Mouse (Mus musculus): ENCODE measurements around the gene Slc2a1.

Gene Slc2a1

GRCm38 (mm10) chr4:119098216-119099210 lies 10.0 kb upstream of the Slc2a1 start:
- DNase-seq (ENCODE audit: low spot score): no peak

GRCm38 (mm10) chr4:119101392-119101791 lies 7.1 kb upstream of the Slc2a1 start:
- DNase-seq (ENCODE audit: low spot score): no peak

GRCm38 (mm10) chr4:119102350-119103126 lies 6.0 kb upstream of the Slc2a1 start:
- no peak for DNase-seq (ENCODE audit: low spot score)

DNA sequence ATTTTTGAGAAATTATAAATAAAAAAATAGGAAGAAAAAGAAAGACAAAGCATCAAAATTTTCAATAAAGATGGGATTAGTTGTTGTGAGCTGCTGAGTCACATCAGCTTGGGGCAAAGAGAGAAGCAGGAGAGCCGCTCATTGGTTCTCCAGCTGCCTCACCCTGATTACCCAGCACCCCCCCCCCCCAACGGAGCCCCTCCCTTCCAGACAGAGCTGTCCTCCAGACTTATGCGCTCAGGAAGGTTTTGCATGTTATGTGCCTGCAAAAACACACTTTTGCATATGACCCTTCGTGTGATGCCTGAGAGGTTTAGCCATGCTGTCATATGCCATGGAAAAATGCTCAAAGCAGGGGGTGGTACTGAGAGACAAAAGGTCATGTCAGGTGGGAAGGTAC lies 3.7 kb upstream of the Slc2a1 start:
- DNase-seq (ENCODE audit: low spot score): no peak

- peak; percentile 69 for DNase-seq (ENCODE audit: low spot score)
Observed at GRCm38 (mm10) chr4:119105704-119106103, 2.8 kb upstream of the Slc2a1 start.

DNA sequence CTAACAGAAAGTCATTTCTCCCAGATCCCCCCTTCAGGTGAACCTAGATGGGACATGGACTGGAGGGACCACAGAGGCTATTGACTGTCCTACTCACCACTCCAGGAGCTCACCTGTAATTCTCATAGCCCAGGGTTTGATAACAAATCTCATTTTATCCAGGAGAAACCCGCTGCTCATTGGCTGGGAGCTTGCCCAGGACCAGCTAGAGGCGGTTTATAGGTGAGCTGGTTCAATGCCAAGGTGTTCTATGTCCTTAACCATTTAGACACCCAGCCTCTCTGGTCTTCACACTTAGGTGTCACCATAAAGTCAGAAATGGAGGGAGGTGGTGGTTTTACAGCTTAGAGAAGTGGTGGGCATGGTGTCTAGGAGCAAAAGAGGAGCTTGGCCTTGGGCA lies 644 bp upstream of the Slc2a1 start:
- no peak for DNase-seq (ENCODE audit: low spot score)

- no peak for DNase-seq (ENCODE audit: low spot score)
Observed at GRCm38 (mm10) chr4:119109640-119110039, 1.1 kb downstream of the Slc2a1 start.

GRCm38 (mm10) chr4:119110512-119110911 lies 2.0 kb downstream of the Slc2a1 start:
- DNase-seq (ENCODE audit: low spot score): no peak

- DNase-seq (ENCODE audit: low spot score): no peak
Observed at GRCm38 (mm10) chr4:119111410-119111809, 2.9 kb downstream of the Slc2a1 start.

GRCm38 (mm10) chr4:119112256-119112885 lies 3.9 kb downstream of the Slc2a1 start:
- no peak for DNase-seq (ENCODE audit: low spot score)

GRCm38 (mm10) chr4:119115611-119116070 lies 7.1 kb downstream of the Slc2a1 start:
- no peak for DNase-seq (ENCODE audit: low spot score)

- DNase-seq (ENCODE audit: low spot score): no peak
Observed at GRCm38 (mm10) chr4:119116336-119116735, 7.8 kb downstream of the Slc2a1 start.

DNA sequence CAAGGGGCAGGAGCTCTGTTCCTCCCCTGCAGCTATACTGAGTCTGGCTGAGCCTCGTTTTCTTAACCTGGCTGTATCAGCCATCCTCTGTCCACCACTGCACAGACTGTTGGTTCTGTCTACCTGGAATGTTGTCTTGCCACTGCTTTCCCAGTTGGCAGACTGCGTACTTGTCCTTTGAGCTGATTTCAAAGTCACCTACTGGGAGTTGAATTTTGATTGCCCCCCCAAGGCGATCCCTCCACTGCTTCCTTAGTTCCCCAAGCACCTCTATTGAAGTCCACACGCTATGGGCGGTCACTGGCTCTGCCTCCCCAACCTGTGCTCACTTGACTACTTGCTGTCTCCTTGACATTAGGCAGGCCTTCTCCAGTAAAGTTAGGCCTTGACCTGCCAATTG lies 9.1 kb downstream of the Slc2a1 start:
- DNase-seq (ENCODE audit: low spot score): no peak

- no peak for DNase-seq (ENCODE audit: low spot score)
Observed at GRCm38 (mm10) chr4:119118659-119119077, 10.2 kb downstream of the Slc2a1 start.

- DNase-seq (ENCODE audit: low spot score): no peak
Observed at GRCm38 (mm10) chr4:119119354-119119753, 10.8 kb downstream of the Slc2a1 start.

GRCm38 (mm10) chr4:119120095-119120494 lies 11.6 kb downstream of the Slc2a1 start:
- DNase-seq (ENCODE audit: low spot score): no peak

DNA sequence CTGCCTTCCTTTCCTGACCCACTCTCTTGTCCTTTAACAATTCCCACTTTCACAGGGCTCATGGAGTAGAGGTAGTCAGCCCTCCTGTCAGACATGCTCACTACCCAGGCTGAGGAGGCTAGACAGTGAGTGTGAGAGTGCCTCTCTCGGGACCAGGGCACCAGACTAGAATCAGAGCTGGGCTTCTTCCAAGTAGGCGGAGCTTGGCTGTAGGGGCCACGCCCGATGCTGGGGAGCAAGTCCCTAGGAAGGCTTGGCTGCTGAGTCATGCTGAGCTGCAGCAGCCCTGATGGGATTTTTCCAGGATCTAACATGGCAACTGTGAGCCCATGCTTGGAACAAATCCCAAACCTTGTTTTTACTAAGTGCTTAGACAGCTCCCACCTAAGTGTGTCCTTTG lies 12.7 kb downstream of the Slc2a1 start:
- DNase-seq (ENCODE audit: low spot score): peak; percentile 70

DNA sequence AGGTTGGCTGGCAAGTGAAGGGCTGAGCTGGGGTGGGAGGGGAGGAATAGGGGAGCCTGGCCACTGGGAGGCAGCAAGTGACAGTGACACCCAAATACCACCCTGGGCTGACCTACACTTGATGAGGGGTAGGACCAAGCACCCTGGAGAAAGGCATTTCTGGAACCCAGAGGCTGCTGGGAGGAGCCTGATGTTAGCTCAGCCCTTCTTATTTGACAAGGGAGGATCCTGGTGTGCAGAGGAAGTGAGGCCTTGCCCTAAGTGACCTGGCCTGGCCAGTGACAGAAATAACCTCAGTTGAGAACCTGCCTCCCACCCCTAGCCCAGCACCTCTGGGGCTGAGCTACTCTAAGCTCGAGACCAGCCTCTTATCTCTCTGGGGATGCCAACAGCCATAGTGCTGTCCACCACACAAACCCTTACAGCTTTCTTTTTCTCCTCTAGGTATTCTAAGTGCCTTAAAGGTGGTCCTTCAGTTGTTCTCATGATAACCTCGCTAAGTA lies 16.3 kb downstream of the Slc2a1 start:
- no peak for DNase-seq (ENCODE audit: low spot score)

DNA sequence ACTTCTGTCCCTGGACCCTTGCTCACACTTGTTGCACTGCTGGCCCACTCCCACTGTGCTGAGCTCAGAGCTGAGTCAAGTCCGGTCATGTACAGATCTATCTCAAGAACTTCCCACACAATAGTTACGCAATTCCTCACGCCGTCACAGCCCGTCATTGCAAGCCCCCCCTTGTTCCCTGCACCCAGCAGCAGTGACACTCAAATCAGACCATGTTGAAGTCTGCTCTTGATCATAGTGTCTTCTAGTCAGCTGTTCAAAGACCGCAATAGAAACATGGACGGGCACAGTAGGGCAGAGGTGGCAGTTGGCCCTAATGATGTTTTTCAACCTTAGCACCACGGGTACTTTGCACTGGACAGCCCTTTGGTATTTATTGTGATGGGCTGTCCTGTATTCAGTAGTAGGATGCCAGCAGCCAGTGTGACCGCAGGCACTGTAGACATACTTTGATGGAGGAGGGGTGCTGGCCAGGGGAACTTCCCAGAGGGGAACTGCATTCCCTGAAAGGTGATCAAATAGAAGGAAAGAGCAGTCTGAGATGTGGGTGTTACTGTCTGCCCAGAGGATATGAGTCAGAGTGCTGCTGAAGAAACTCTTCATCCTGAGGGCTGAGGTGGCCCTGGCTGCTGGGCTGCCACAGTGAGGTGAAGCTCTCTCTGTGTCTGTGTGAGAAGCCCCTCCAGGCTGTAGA lies 17.2 kb downstream of the Slc2a1 start:
- DNase-seq (ENCODE audit: low spot score): no peak

- DNase-seq (ENCODE audit: low spot score): no peak
Observed at GRCm38 (mm10) chr4:119127229-119127628, 18.7 kb downstream of the Slc2a1 start.

GRCm38 (mm10) chr4:119128547-119128946 lies 20.0 kb downstream of the Slc2a1 start:
- DNase-seq (ENCODE audit: low spot score): no peak

Data from ovary, postnatal 36 days (tissue).